Mouse (Mus musculus) heart, embryonic 14.5 days (tissue): ENCODE results near the gene Vdac1. TPM values are rescaled to one million over a fixed set of nuclear protein-coding genes. Genes with fewer than 3 reads are reported as not detected.

ENCODE experiments used
- ATAC-seq: fragments of 200-750 bp; cut with Nextera tagmentation; 2 replicates; pipeline ENCODE4 v1.8.0; 2017; ENCODE audit warnings: low read depth, moderate TSS enrichment; ENCODE audit not compliant: insufficient number of reproducible peaks, insufficient read depth, low FRiP score
- H3K27ac ChIP-seq, 2 experiments: fragments of 200-500 bp in 1 of 2; fragments of 300-500 bp in 1 of 2; sonication (generic) in 1 of 2; replicated peaks in 1 of 2; 2 replicates each; pipeline ENCODE4 v1.5.1; 2012 to 2014; ENCODE audit warnings: low read depth in 2 of 2, low read length in 2 of 2, control low read depth in 1 of 2, mild to moderate bottlenecking in 1 of 2, mixed read lengths in 1 of 2; ENCODE audit not compliant: control insufficient read depth in 1 of 2, insufficient read depth in 1 of 2
- H3K27me3 ChIP-seq: fragments of 300-500 bp; sonication (generic); 2 replicates; pipeline ENCODE4 v1.6.1; 2014; ENCODE audit warnings: mild to moderate bottlenecking, low read length, control low read depth; ENCODE audit not compliant: control insufficient read depth, insufficient read depth
- H3K36me3 ChIP-seq: fragments of 300-500 bp; sonication (generic); 2 replicates; pipeline ENCODE4 v1.6.1; 2014; ENCODE audit warnings: mild to moderate bottlenecking, control low read depth, low read length, mixed read lengths; ENCODE audit not compliant: control insufficient read depth, insufficient read depth
- H3K4me1 ChIP-seq, 2 experiments: fragments of 200-500 bp in 1 of 2; fragments of 300-500 bp in 1 of 2; sonication (generic) in 1 of 2; 2 replicates each; pipeline ENCODE4 v1.6.1; 2012 to 2014; ENCODE audit warnings: low read length in 2 of 2, control low read depth in 1 of 2, mixed read lengths in 1 of 2; ENCODE audit not compliant: control insufficient read depth in 2 of 2, insufficient read depth in 2 of 2
- H3K4me2 ChIP-seq: fragments of 300-500 bp; sonication (generic); 2 replicates; pipeline ENCODE4 v1.6.1; 2014; ENCODE audit warnings: mild to moderate bottlenecking, low read length
- H3K4me3 ChIP-seq, 2 experiments: fragments of 200-500 bp in 1 of 2; fragments of 300-500 bp in 1 of 2; sonication (generic) in 1 of 2; 2 replicates each; pipeline ENCODE4 v1.5.1; 2012 to 2014; ENCODE audit warnings: low read length in 2 of 2, mild to moderate bottlenecking in 2 of 2, control low read depth in 1 of 2, low read depth in 1 of 2, moderate library complexity in 1 of 2; ENCODE audit not compliant: control insufficient read depth in 1 of 2, insufficient read depth in 1 of 2
- H3K9ac ChIP-seq: fragments of 300-500 bp; sonication (generic); 2 replicates; pipeline ENCODE4 v1.6.1; 2014; ENCODE audit warnings: mild to moderate bottlenecking, low read length
- H3K9me3 ChIP-seq: fragments of 300-500 bp; sonication (generic); 2 replicates; pipeline ENCODE4 v1.6.1; 2016; ENCODE audit warnings: low read length, control low read depth; ENCODE audit not compliant: control insufficient read depth
- WGBS: fragments of 180-500 bp; shearing (Covaris S2); extraction: QIAGEN DNeasy Blood & Tissue Kit; methylation state at CpG from one replicate; pipeline ENCODE4 v1.1.7; 2014; 5-methylcytosine and 5-hydroxymethylcytosine counted together
- polyA plus RNA-seq: library from polyadenylated mRNA; unstranded; fragments of >200 nt; fragmentation: Nextera tagmentation; extraction: Ambion mirVana; gene quantifications from 2 replicates; pipeline ENCODE4 v1.2.1, GENCODE M21; 2014

Gene Vdac1
- polyA plus RNA-seq, 1 experiment from 2014 or later: 409 TPM

- H3K27me3 ChIP-seq: no peaks in the 10 kb centered on the region
- WGBS: 89% methylated on average over 7 of the region's 7 CpGs
- no peaks in the 10 kb centered on the region for H3K4me1 ChIP-seq
- H3K27ac ChIP-seq: no peak overlapping the region
- H3K36me3 ChIP-seq: peaks cover 61% of the 10 kb centered on the region
- no peak overlapping the region for H3K4me2 ChIP-seq
- H3K4me3 ChIP-seq: no peak overlapping the region
- no peak for ATAC-seq
- no peaks in the 10 kb centered on the region for H3K9me3 ChIP-seq
- H3K9ac ChIP-seq: no peak overlapping the region
Observed at GRCm38 (mm10) chr11:52389933-52390332, 29.3 kb downstream of the Vdac1 start.

- Histone ChIP-seq H3K27me3 (no peaks in the 10 kb centered on the region), H3K4me2 (no peak overlapping the region), H3K9me3 (no peaks in the 10 kb centered on the region), H3K4me1 (peaks cover 0 to 8% of the 10 kb centered on the region in 2 experiments; a peak in 1 of 4 replicates), H3K36me3 (peaks cover 16% of the 10 kb centered on the region), H3K4me3 (no peak overlapping the region), H3K27ac (no peak overlapping the region), H3K9ac (no peak overlapping the region)
- no peak for ATAC-seq
- 77% methylated on average over 4 of the region's 4 CpGs for WGBS
Observed at GRCm38 (mm10) chr11:52394494-52394893, 33.8 kb downstream of the Vdac1 start.

- H3K9me3 ChIP-seq: no peaks in the 10 kb centered on the region
- H3K4me2 ChIP-seq: peak overlapping the region; percentile 83
- H3K27ac ChIP-seq: no peak overlapping the region
- WGBS: 33% methylated on average over 4 of the region's 4 CpGs
- no peak overlapping the region for H3K4me3 ChIP-seq
- ATAC-seq: no peak
- no peak overlapping the region for H3K9ac ChIP-seq
- no peaks in the 10 kb centered on the region for H3K27me3 ChIP-seq
- peaks cover 8% of the 10 kb centered on the region; the same call in 1 of the 2 replicates for H3K36me3 ChIP-seq
- peaks cover 0 to 8% of the 10 kb centered on the region in 2 experiments; a peak in 1 of 4 replicates for H3K4me1 ChIP-seq
Observed at GRCm38 (mm10) chr11:52395343-52395742, 34.7 kb downstream of the Vdac1 start.

GRCm38 (mm10) chr11:52395940-52396596, 35.4 kb downstream of the Vdac1 start, which contains the start of gene 9530068E07Rik:
9530068E07Rik (plus strand) TSS chr11:52396428.
- Histone ChIP-seq H3K4me1 (peaks cover 0 to 8% of the 10 kb centered on the region in 2 experiments; a peak in 1 of 4 replicates), H3K27me3 (no peaks in the 10 kb centered on the region), H3K4me3 (peak within 1 kb of the TSS; percentile 75 to 98), H3K4me2 (peak within 1 kb of the TSS; percentile 83), H3K27ac (peak within 1 kb of the TSS; percentile 76 to 96), H3K36me3 (0 out of 2 replicates have a peak, but pooled peaks cover 4% of the 10 kb centered on the region), H3K9me3 (no peaks in the 10 kb centered on the region), H3K9ac (peak within 1 kb of the TSS; percentile 98)
- peak; percentile 90 for ATAC-seq
- WGBS: 1% methylated on average over 38 of the region's 38 CpGs

- Histone ChIP-seq H3K4me2 (peak overlapping the region; percentile 83), H3K36me3 (0 out of 2 replicates have a peak, but pooled peaks cover 4% of the 10 kb centered on the region), H3K4me1 (peaks cover 0 to 11% of the 10 kb centered on the region in 2 experiments; a peak in 2 of 4 replicates), H3K9me3 (no peaks in the 10 kb centered on the region), H3K9ac (peak overlapping the region; percentile 98), H3K4me3 (peak overlapping the region; percentile 75 to 98), H3K27me3 (no peaks in the 10 kb centered on the region), H3K27ac (peak overlapping the region; percentile 76 to 96)
- peak; percentile 64 for ATAC-seq
- WGBS: under 1% methylated on average over 33 of the region's 33 CpGs
Observed at GRCm38 (mm10) chr11:52396597-52397188, 36.0 kb downstream of the Vdac1 start.

GRCm38 (mm10) chr11:52397385-52397987, 36.8 kb downstream of the Vdac1 start:
- no peaks in the 10 kb centered on the region for H3K9me3 ChIP-seq
- H3K9ac ChIP-seq: peak overlapping the region; percentile 98
- H3K4me1 ChIP-seq: peaks cover 4 to 17% of the 10 kb centered on the region in 2 experiments
- no peak for ATAC-seq
- peak overlapping the region; percentile 75 to 98 for H3K4me3 ChIP-seq
- H3K4me2 ChIP-seq: peak overlapping the region; percentile 83
- peak overlapping the region; percentile 76 to 96; a peak in 1 of 4 replicates for H3K27ac ChIP-seq
- no peaks in the 10 kb centered on the region for H3K27me3 ChIP-seq
- H3K36me3 ChIP-seq: no peaks in the 10 kb centered on the region
- WGBS: 79% methylated on average over 4 of the region's 4 CpGs

GRCm38 (mm10) chr11:52401476-52401875, 40.8 kb downstream of the Vdac1 start:
- no peaks in the 10 kb centered on the region for H3K9me3 ChIP-seq
- ATAC-seq: no peak
- no peak overlapping the region for H3K4me3 ChIP-seq
- no peak overlapping the region for H3K9ac ChIP-seq
- no peak overlapping the region for H3K27ac ChIP-seq
- no peak overlapping the region for H3K4me2 ChIP-seq
- 50% methylated on average over 2 of the region's 2 CpGs for WGBS
- H3K27me3 ChIP-seq: no peaks in the 10 kb centered on the region
- H3K4me1 ChIP-seq: peaks cover 4 to 15% of the 10 kb centered on the region in 2 experiments
- H3K36me3 ChIP-seq: peaks cover 36% of the 10 kb centered on the region
